Mouse (Mus musculus) stomach, postnatal 0 days (tissue): ENCODE measurements around the gene Zbtb32. TPM values are rescaled to one million over a fixed set of nuclear protein-coding genes. Genes with fewer than 3 reads are reported as not detected.
A peak's percentile ranks its signal among the peaks of the same experiment; 100 is the strongest.

Experiments used
- ATAC-seq: fragments of 200-750 bp; cut with Nextera tagmentation; 2 replicates; pipeline ENCODE4 v1.8.0; 2017; ENCODE audit not compliant: low FRiP score, low TSS enrichment
- DNase-seq: peaks from one replicate; pipeline ENCODE4 v3.0.0-alpha.2; 2016; ENCODE audit warnings: low spot score
- H3K27ac ChIP-seq: fragments of 300-500 bp; sonication (generic); replicated peaks from 2 replicates; pipeline ENCODE4 v1.5.1; 2014; ENCODE audit warnings: mild to moderate bottlenecking, control low read depth
- H3K27me3 ChIP-seq: fragments of 300-500 bp; sonication (generic); 2 replicates; pipeline ENCODE4 v1.6.1; 2014; ENCODE audit warnings: low read length; ENCODE audit not compliant: control insufficient read depth, insufficient read depth
- H3K36me3 ChIP-seq: fragments of 300-500 bp; sonication (generic); 2 replicates; pipeline ENCODE4 v1.6.1; 2014; ENCODE audit warnings: low read length, mixed read lengths; ENCODE audit not compliant: control insufficient read depth, insufficient read depth
- H3K4me1 ChIP-seq: fragments of 300-500 bp; sonication (generic); replicated peaks from 2 replicates; pipeline ENCODE4 v1.6.1; 2014; ENCODE audit warnings: antibody characterized with exemption; ENCODE audit not compliant: control insufficient read depth, insufficient read depth
- H3K4me2 ChIP-seq: fragments of 300-500 bp; sonication (generic); replicated peaks from 2 replicates; pipeline ENCODE4 v1.6.1; 2014; ENCODE audit warnings: low read depth, mild to moderate bottlenecking, control low read depth, moderate library complexity
- H3K4me3 ChIP-seq: fragments of 300-500 bp; sonication (generic); 2 replicates; pipeline ENCODE4 v1.5.1; 2014; ENCODE audit warnings: low read depth, low read length, control low read depth
- H3K9ac ChIP-seq: fragments of 300-500 bp; sonication (generic); 2 replicates; pipeline ENCODE4 v1.6.1; 2014; ENCODE audit warnings: mild to moderate bottlenecking, low read length, control low read depth, mixed read lengths
- H3K9me3 ChIP-seq: fragments of 300-500 bp; sonication (generic); 2 replicates; pipeline ENCODE4 v1.6.1; 2016; ENCODE audit warnings: low read length; ENCODE audit not compliant: control insufficient read depth
- CTCF ChIP-seq: IDR thresholded peaks from 2 replicates; pipeline ENCODE4 v1.5.1; 2016; ENCODE audit warnings: antibody characterized with exemption, low read depth, mild to moderate bottlenecking, moderate library complexity
- EP300 ChIP-seq: optimal IDR thresholded peaks from 2 replicates; pipeline ENCODE3; 2016; ENCODE audit warnings: antibody characterized with exemption
- WGBS: fragments of 180-500 bp; shearing (Covaris S2); extraction: QIAGEN DNeasy Blood & Tissue Kit; methylation state at CpG from one replicate; pipeline ENCODE4 v1.1.7; 2014; 5-methylcytosine and 5-hydroxymethylcytosine counted together
- polyA plus RNA-seq: library from polyadenylated mRNA; unstranded; fragments of >200 nt; fragmentation: Nextera tagmentation; extraction: Ambion mirVana; gene quantifications from 2 replicates; pipeline ENCODE4 v1.2.1, GENCODE M21; 2015

The Zbtb32 gene
- polyA plus RNA-seq, 1 experiment from 2014 or later: 1.6 TPM

- no peak for ATAC-seq
- 96% methylated on average over 18 of the region's 18 CpGs for WGBS
- Histone ChIP-seq H3K9me3 (no peaks in the 10 kb centered on the region), H3K9ac (no peak overlapping the region), H3K36me3 (peaks cover 15% of the 10 kb centered on the region), H3K4me1 (0 out of 2 replicates have a peak, but pooled peaks cover 2% of the 10 kb centered on the region), H3K27me3 (no peaks in the 10 kb centered on the region), H3K4me2 (no peak overlapping the region), H3K4me3 (no peak overlapping the region), H3K27ac (no peak overlapping the region)
- no peak for TF ChIP-seq EP300
- peak; percentile 46 for TF ChIP-seq CTCF
- DNase-seq: no peak
Measured at GRCm38 (mm10) chr7:30556894-30557536, 41.7 kb downstream of the Zbtb32 start.

- TF ChIP-seq CTCF: no peak
- TF ChIP-seq EP300: no peak
- H3K27ac ChIP-seq: peak overlapping the region; percentile 97
Measured at GRCm38 (mm10) chr7:30553810-30554584, 44.7 kb downstream of the Zbtb32 start.

GRCm38 (mm10) chr7:30553021-30553589 lies 45.6 kb downstream of the Zbtb32 start:
- ATAC-seq (peak; percentile 21; the same call in 1 of the 2 replicates), DNase-seq (peak; percentile 61)
- peak overlapping the region; percentile 81 for H3K9ac ChIP-seq
- TF ChIP-seq CTCF (no peak), EP300 (no peak)
- 0 out of 2 replicates have a peak, but pooled peaks cover 2% of the 10 kb centered on the region for H3K4me1 ChIP-seq
- peaks cover 15% of the 10 kb centered on the region for H3K36me3 ChIP-seq
- WGBS: under 1% methylated on average over 23 of the region's 23 CpGs
- peak overlapping the region; percentile 97 for H3K27ac ChIP-seq
- H3K4me2 ChIP-seq: peak overlapping the region; percentile 94
- H3K9me3 ChIP-seq: no peaks in the 10 kb centered on the region
- no peaks in the 10 kb centered on the region for H3K27me3 ChIP-seq
- peak overlapping the region; percentile 72 for H3K4me3 ChIP-seq

More at GRCm38 (mm10) chr7:30553810-30554584, 44.7 kb downstream of the Zbtb32 start:
- Histone ChIP-seq H3K36me3 (peaks cover 15% of the 10 kb centered on the region), H3K9ac (peak overlapping the region; percentile 81), H3K4me1 (0 out of 2 replicates have a peak, but pooled peaks cover 2% of the 10 kb centered on the region), H3K4me2 (peak overlapping the region; percentile 94), H3K9me3 (no peaks in the 10 kb centered on the region), H3K27me3 (no peaks in the 10 kb centered on the region), H3K4me3 (peak overlapping the region; percentile 72)
- ATAC-seq: no peak
- WGBS: 82% methylated on average over 18 of the region's 22 CpGs
- DNase-seq: no peak

GRCm38 (mm10) chr7:30552102-30553020 lies 46.3 kb downstream of the Zbtb32 start, which contains the start of the genes Hspb6 and Proser3:
Hspb6 (plus strand) TSS chr7:30552178.
Proser3 (minus strand) TSS chr7:30552299.
- peaks cover 15% of the 10 kb centered on the region for H3K36me3 ChIP-seq
- peak within 1 kb of the TSS; percentile 97 for H3K27ac ChIP-seq
- H3K27me3 ChIP-seq: no peaks in the 10 kb centered on the region
- no peaks in the 10 kb centered on the region for H3K9me3 ChIP-seq
- H3K4me3 ChIP-seq: peak within 1 kb of the TSS; percentile 72
- 0 out of 2 replicates have a peak, but pooled peaks cover 2% of the 10 kb centered on the region for H3K4me1 ChIP-seq
- peak; percentile 95 for ATAC-seq
- H3K9ac ChIP-seq: peak within 1 kb of the TSS; percentile 81
- TF ChIP-seq CTCF (peak; percentile 32), EP300 (no peak)
- peak; percentile 97 for DNase-seq
- peak within 1 kb of the TSS; percentile 94 for H3K4me2 ChIP-seq
- under 1% methylated on average over 44 of the region's 44 CpGs for WGBS
